In the genomic region with DNA sequence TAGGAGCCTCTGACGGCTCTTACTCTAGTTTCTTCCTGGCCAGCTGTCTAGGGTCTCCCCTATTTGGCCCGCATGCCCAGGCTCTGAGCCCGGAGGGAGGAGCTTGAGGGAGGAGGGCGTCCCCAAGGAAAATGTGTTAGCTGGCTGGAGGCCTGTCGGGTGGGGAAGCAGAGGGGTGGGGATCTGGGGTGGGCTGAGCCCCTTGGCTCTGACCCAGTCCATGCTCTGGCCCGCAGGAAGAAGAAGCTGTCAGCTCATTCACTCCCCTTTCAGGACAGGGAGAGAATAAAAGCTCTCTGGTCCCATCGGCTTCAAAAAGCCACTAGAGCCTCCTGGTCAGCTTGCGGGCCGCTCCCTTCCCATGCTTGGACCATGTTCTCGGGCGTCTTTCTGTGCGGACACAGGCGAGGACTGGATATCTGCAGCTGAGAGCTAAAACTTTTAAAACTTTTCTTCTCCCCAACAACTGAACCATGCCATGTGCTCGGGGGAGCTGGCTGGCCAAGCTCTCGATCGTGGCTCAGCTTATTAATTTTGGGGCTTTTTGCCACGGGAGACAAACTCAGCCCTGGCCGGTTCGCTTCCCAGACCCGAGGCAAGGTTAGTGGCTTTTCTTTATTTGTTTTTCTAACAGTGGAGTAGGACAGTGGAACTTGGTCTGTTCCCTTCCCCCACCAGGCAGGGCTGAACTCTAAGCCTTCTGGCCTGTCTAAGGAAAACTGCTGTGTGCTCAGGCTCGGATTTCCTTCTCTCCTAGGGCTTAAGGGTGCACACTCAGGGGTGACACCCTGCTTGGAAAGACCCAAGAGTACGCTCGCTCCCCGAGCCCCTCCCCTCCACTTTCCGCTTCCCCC, we compare ENCODE assay signal across 8 mouse cellular contexts. TPM values are rescaled to one million over a fixed set of nuclear protein-coding genes. Genes with fewer than 3 reads are reported as not detected.
DNase-seq lines count a peak whose midpoint lies in the region; ATAC-seq and TF ChIP-seq lines count a peak whose summit lies in the region.

A gene (plus strand): TSS at position 233 of the 854 bp plus-strand sequence.

- no peak for TF ChIP-seq POLR2A in liver, adult 2 months (IDR thresholded peaks at IDR 0.05; ENCODE audit: extremely low read depth, insufficient read depth, low read length)
- peak; percentile 24 for TF ChIP-seq POLR2A in myocyte (IDR thresholded peaks at IDR 0.05; ENCODE audit: insufficient read length, low read depth)

- H3K4me2 ChIP-seq in hindbrain, embryonic 14.5 days (replicated peaks), result peak within 1 kb of the TSS; percentile 55
- peak within 1 kb of the TSS; percentile 85 for H3K4me2 ChIP-seq in myocyte (ENCODE audit: low read depth)

- ATAC-seq in hindbrain, embryonic 14.5 days (ENCODE audit: low FRiP score), result peak; percentile 85

- peak; percentile 83 for DNase-seq in 3T3-L1 (ENCODE audit: low read depth, low spot score)
- peak; percentile 39 for DNase-seq in adrenal gland, postnatal 25 days
- DNase-seq in gastrocnemius, postnatal 10 days, result peak; percentile 68
- peak; percentile 60 for DNase-seq in hindbrain, embryonic 14.5 days (ENCODE audit: low spot score)
- DNase-seq in liver, adult 2 months (ENCODE audit: extremely low read depth, low read depth, low spot score), result peak; percentile 54
- DNase-seq in thymus, postnatal 10 days (ENCODE audit: low spot score in 2 of 2), result no peak
- DNase-seq in thymus, postnatal 36 days, result no peak

- H3K27ac ChIP-seq in hindbrain, embryonic 14.5 days, result peak within 1 kb of the TSS; percentile 77
- peak within 1 kb of the TSS; percentile 45 for H3K27ac ChIP-seq in liver, adult 2 months (replicated peaks; ENCODE audit: insufficient read depth, low read depth, low read length)

- H3K36me3 ChIP-seq in hindbrain, embryonic 14.5 days (replicated peaks; ENCODE audit: control insufficient read depth, insufficient read depth), result no peaks in the 10 kb centered on the region
- H3K36me3 ChIP-seq in liver, adult 2 months (ENCODE audit: control insufficient read depth, insufficient read depth, low read length), result no peaks in the 10 kb centered on the region
- no peaks in the 10 kb centered on the region for H3K36me3 ChIP-seq in myocyte (ENCODE audit: control insufficient read depth, insufficient read depth)

- H3ac ChIP-seq in myocyte (ENCODE audit: control insufficient read depth, insufficient read length), result no peak within 1 kb of the TSS

- H3K4me3 ChIP-seq in hindbrain, embryonic 14.5 days (replicated peaks; ENCODE audit: low read length), result peak within 1 kb of the TSS; percentile 27
- peak within 1 kb of the TSS; percentile 10; the same call in 1 of the 2 replicates for H3K4me3 ChIP-seq in liver, adult 2 months (ENCODE audit: insufficient read depth, low read depth, low read length)
- peak within 1 kb of the TSS; percentile 25 for H3K4me3 ChIP-seq in myocyte

- TF ChIP-seq CTCF in liver, adult 2 months (IDR thresholded peaks at IDR 0.05; ENCODE audit: low read depth, low read length), result no peak

- peak within 1 kb of the TSS; percentile 48; the same call in 1 of the 2 replicates for H3K9ac ChIP-seq in hindbrain, embryonic 14.5 days
- peak within 1 kb of the TSS; percentile 23; the same call in 1 of the 2 replicates for H3K9ac ChIP-seq in liver, adult 2 months (ENCODE audit: low read depth, low read length)

- H3K79me2 ChIP-seq in liver, adult 2 months (ENCODE audit: control insufficient read depth, insufficient read depth, low read length), result no peaks in the 10 kb centered on the region
- no peaks in the 10 kb centered on the region for H3K79me2 ChIP-seq in myocyte (ENCODE audit: control insufficient read depth, insufficient read depth)

- no peaks in the 10 kb centered on the region for H3K27me3 ChIP-seq in hindbrain, embryonic 14.5 days (ENCODE audit: control insufficient read depth, insufficient read depth, low read length)
- H3K27me3 ChIP-seq in liver, adult 2 months (ENCODE audit: control insufficient read depth, insufficient read depth, low read length), result no peaks in the 10 kb centered on the region
- H3K27me3 ChIP-seq in myocyte (ENCODE audit: control insufficient read depth, insufficient read depth, insufficient read length), result no peaks in the 10 kb centered on the region

- 1% methylated on average over 25 of the region's 25 CpGs for WGBS in hindbrain, embryonic 14.5 days
- 18% methylated on average over 25 of the region's 25 CpGs for WGBS in liver, adult 2 months

- peaks cover 22% of the 10 kb centered on the region for H3K4me1 ChIP-seq in hindbrain, embryonic 14.5 days (replicated peaks; ENCODE audit: control insufficient read depth, insufficient read depth, low read length)
- H3K4me1 ChIP-seq in liver, adult 2 months (ENCODE audit: control insufficient read depth, insufficient read depth, low read length), result 0 out of 2 replicates have a peak, but pooled peaks cover 3% of the 10 kb centered on the region

- H3K9me3 ChIP-seq in hindbrain, embryonic 14.5 days (ENCODE audit: control insufficient read depth, low read length), result no peaks in the 10 kb centered on the region

TF ChIP-seq in myocyte, 11 proteins besides CTCF, POLR2A, EP300 and RAD21:
- TF ChIP-seq SRF (IDR thresholded peaks at IDR 0.05; ENCODE audit: control insufficient read depth, insufficient read length, low read depth) (peak; percentile 38), USF1 (IDR thresholded peaks at IDR 0.05; ENCODE audit: low read depth) (no peak)

RNA-seq across cellular contexts. Expression of the gene that starts here (rescaled TPM):
- 5.6 and 6.4 TPM in 2 replicates for total RNA-seq in adrenal gland, postnatal 25 days (2021)
- total RNA-seq in gastrocnemius, postnatal 10 days (2021), result 10 to 100 TPM; 22.3 to 28.0 TPM
- 2.0 and 3.1 TPM in 2 replicates for polyA plus RNA-seq in hindbrain, embryonic 14.5 days (2014; fragmentation: Nextera tagmentation; extraction: Ambion mirVana)
- 0.37 and 0.54 TPM in 2 replicates for total RNA-seq in liver, adult 2 months (2014; rRNA removed)
- 0.07 and 0.09 TPM in 2 replicates for polyA plus RNA-seq in liver, adult 2 months (2012; rRNA removed)
- polyA plus RNA-seq in myocyte (2012; fragmentation: generic; extraction: Trizol), result 0.55 TPM

Comparison
In these comparisons a context has a peak if more than half of its experiments do, and no peak if none do; other contexts are left out.
1. Peak in DNase-seq, H3K4me3 ChIP-seq, H3K27ac ChIP-seq and H3K9ac ChIP-seq in liver, adult 2 months; RNA of the gene not detected or under 1 TPM.
2. DNase-seq: peak in 3T3-L1 (single experiment), adrenal gland, postnatal 25 days (single experiment), gastrocnemius, postnatal 10 days (single experiment) and hindbrain, embryonic 14.5 days (single experiment); none in thymus, postnatal 10 days (0 of 2) and thymus, postnatal 36 days (0 of 2).
3. Peak in every context shown above with its lines, with median percentiles within 50 percentile points of each other: H3K4me3 ChIP-seq.